Comparison of ENCODE assay signal across 22 mouse cellular contexts in the genomic region with DNA sequence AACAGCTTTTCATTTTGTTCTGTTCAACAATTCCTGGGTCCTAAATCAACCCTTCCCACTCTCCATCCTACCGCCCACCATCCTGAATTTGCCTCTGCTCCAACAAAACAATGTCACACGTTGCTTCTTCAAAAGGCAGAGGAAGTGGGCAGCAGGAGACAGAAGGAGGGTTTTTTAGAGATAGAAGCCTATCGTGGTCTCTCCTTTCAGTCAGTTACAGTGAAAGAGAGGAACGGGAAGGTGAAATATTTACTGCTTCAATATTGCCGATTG.
A peak's percentile ranks its signal among the peaks of the same experiment; 100 is the strongest.
DNase-seq lines count a peak whose midpoint lies in the region; ATAC-seq and TF ChIP-seq lines count a peak whose summit lies in the region.
"Had no signal": no experiment of that assay in that cellular context is flagged by ENCODE, and none has a peak within 500 bp of the region (broad histone marks: within the 10 kb centered on the region; RNA-seq: fewer than 3 reads in every experiment).

No protein-coding gene starts in this region.

- TF ChIP-seq POLR2A in embryonic fibroblast, embryonic 13.5 days (IDR thresholded peaks at IDR 0.05; ENCODE audit: low read depth, low read length): no peak
- no peak for TF ChIP-seq POLR2A in limb, embryonic 14.5 days (IDR thresholded peaks at IDR 0.05; ENCODE audit: borderline replicate concordance, extremely low read depth, insufficient read depth, insufficient read length)

- DNase-seq in embryonic facial prominence, embryonic 11.5 days (ENCODE audit: low spot score): peak; percentile 47
- DNase-seq in embryonic facial prominence, embryonic 10.5 days (ENCODE audit: low spot score): no peak
- DNase-seq in layer of hippocampus, postnatal 14 days (ENCODE audit: low spot score in 2 of 2): peak; percentile 16 to 44
- no peak for DNase-seq in layer of hippocampus, postnatal 25 days (ENCODE audit: extremely low spot score in 1 of 2, low spot score in 1 of 2)
- no peak for DNase-seq in limb, embryonic 14.5 days (ENCODE audit: low spot score)
- DNase-seq in urinary bladder, postnatal 25 days (ENCODE audit: low spot score): no peak
- DNase-seq in ovary, postnatal 36 days (ENCODE audit: low spot score): no peak
- DNase-seq: adrenal gland, postnatal 10 days; cerebellum, adult 9-10 months; heart, postnatal 36 days; kidney, adult 9 months; kidney, postnatal 36 days; liver, embryonic 13.5 days; lung, adult 2 months; lung, postnatal 14 days; right cerebral cortex, postnatal 25 days; thymus, postnatal 25 days had no signal

- no peak for ATAC-seq in embryonic facial prominence, embryonic 11.5 days (replicated peaks; ENCODE audit: insufficient number of reproducible peaks, low FRiP score, low TSS enrichment, low read depth)
- ATAC-seq in limb, embryonic 14.5 days (ENCODE audit: low FRiP score, low read depth): no peak; the same call in 1 of the 2 replicates
- ATAC-seq: forebrain, embryonic 16.5 days; intestine, embryonic 15.5 days had no signal

- H3K9me3 ChIP-seq in embryonic facial prominence, embryonic 11.5 days (replicated peaks; ENCODE audit: control insufficient read depth, low read length): no peaks in the 10 kb centered on the region
- no peaks in the 10 kb centered on the region for H3K9me3 ChIP-seq in embryonic facial prominence, embryonic 10.5 days
- no peaks in the 10 kb centered on the region for H3K9me3 ChIP-seq in limb, embryonic 14.5 days (ENCODE audit: control insufficient read depth, low read length)
- H3K9me3 ChIP-seq: heart, embryonic 15.5 days; hindbrain, embryonic 15.5 days; intestine, embryonic 15.5 days; liver, embryonic 13.5 days had no signal

- H3K9ac ChIP-seq in embryonic facial prominence, embryonic 11.5 days (replicated peaks; ENCODE audit: low read length): no peak overlapping the region
- H3K9ac ChIP-seq in limb, embryonic 14.5 days (ENCODE audit: low read depth, low read length, severe bottlenecking): no peak overlapping the region
- H3K9ac ChIP-seq: heart, embryonic 15.5 days; hindbrain, embryonic 15.5 days; intestine, embryonic 15.5 days; liver, embryonic 13.5 days had no signal

- H3K4me1 ChIP-seq in embryonic facial prominence, embryonic 11.5 days (ENCODE audit: control insufficient read depth, insufficient read depth, low read length): no peaks in the 10 kb centered on the region
- H3K4me1 ChIP-seq in embryonic facial prominence, embryonic 10.5 days: peaks cover 14% of the 10 kb centered on the region; the same call in 1 of the 2 replicates
- 0 out of 2 replicates have a peak, but pooled peaks cover 4% of the 10 kb centered on the region for H3K4me1 ChIP-seq in embryonic fibroblast, embryonic 13.5 days (ENCODE audit: control insufficient read depth, insufficient read depth, low read length)
- peaks cover 9% of the 10 kb centered on the region for H3K4me1 ChIP-seq in limb, embryonic 14.5 days (ENCODE audit: control insufficient read depth, insufficient read depth, low read length)
- H3K4me1 ChIP-seq: heart, embryonic 15.5 days; hindbrain, embryonic 15.5 days; intestine, embryonic 15.5 days; liver, embryonic 13.5 days had no signal

- no peak overlapping the region for H3K4me3 ChIP-seq in embryonic facial prominence, embryonic 11.5 days (ENCODE audit: low read depth, low read length)
- H3K4me3 ChIP-seq in embryonic facial prominence, embryonic 10.5 days: no peak overlapping the region
- H3K4me3 ChIP-seq in embryonic fibroblast, embryonic 13.5 days (ENCODE audit: insufficient read depth, low read length): peak overlapping the region; percentile 19; the same call in 1 of the 2 replicates
- no peak overlapping the region for H3K4me3 ChIP-seq in limb, embryonic 14.5 days (replicated peaks; ENCODE audit: low read length)
- H3K4me3 ChIP-seq: heart, embryonic 15.5 days; hindbrain, embryonic 15.5 days; intestine, embryonic 15.5 days; liver, embryonic 13.5 days had no signal

- peak overlapping the region; percentile 59 for H3K27ac ChIP-seq in embryonic facial prominence, embryonic 11.5 days (replicated peaks; ENCODE audit: low read depth, low read length)
- H3K27ac ChIP-seq in embryonic facial prominence, embryonic 10.5 days (replicated peaks): no peak overlapping the region
- peak overlapping the region; percentile 83 for H3K27ac ChIP-seq in embryonic fibroblast, embryonic 13.5 days (ENCODE audit: insufficient read depth, low read length)
- peak overlapping the region; percentile 40; the same call in 1 of the 2 replicates for H3K27ac ChIP-seq in limb, embryonic 14.5 days (replicated peaks; ENCODE audit: low read depth, low read length)
- H3K27ac ChIP-seq: heart, embryonic 15.5 days; hindbrain, embryonic 15.5 days; intestine, embryonic 15.5 days; liver, embryonic 13.5 days had no signal

- TF ChIP-seq CTCF in embryonic fibroblast, embryonic 13.5 days (IDR thresholded peaks at IDR 0.05; ENCODE audit: borderline replicate concordance, insufficient read depth, low read length): no peak

- H3K36me3 ChIP-seq in embryonic facial prominence, embryonic 11.5 days (replicated peaks; ENCODE audit: control insufficient read depth, insufficient read depth, low read depth, low read length): no peaks in the 10 kb centered on the region
- H3K36me3 ChIP-seq in embryonic facial prominence, embryonic 10.5 days (replicated peaks): no peaks in the 10 kb centered on the region
- no peaks in the 10 kb centered on the region for H3K36me3 ChIP-seq in limb, embryonic 14.5 days (ENCODE audit: control insufficient read depth, insufficient read depth, low read length)
- H3K36me3 ChIP-seq: heart, embryonic 15.5 days; hindbrain, embryonic 15.5 days; intestine, embryonic 15.5 days; liver, embryonic 13.5 days had no signal

- no peak overlapping the region for H3K4me2 ChIP-seq in embryonic facial prominence, embryonic 11.5 days (ENCODE audit: low read depth, low read length)
- H3K4me2 ChIP-seq in limb, embryonic 14.5 days (replicated peaks; ENCODE audit: low read depth, low read length, severe bottlenecking): peak overlapping the region; percentile 10
- H3K4me2 ChIP-seq: heart, embryonic 15.5 days; hindbrain, embryonic 15.5 days; intestine, embryonic 15.5 days; liver, embryonic 13.5 days had no signal

- no peaks in the 10 kb centered on the region for H3K27me3 ChIP-seq in embryonic facial prominence, embryonic 11.5 days (ENCODE audit: control insufficient read depth, insufficient read depth, low read length)
- H3K27me3 ChIP-seq in embryonic facial prominence, embryonic 10.5 days (replicated peaks; ENCODE audit: low read depth, poor library complexity, severe bottlenecking): no peaks in the 10 kb centered on the region
- no peaks in the 10 kb centered on the region for H3K27me3 ChIP-seq in limb, embryonic 14.5 days (ENCODE audit: control insufficient read depth, insufficient read depth, low read length)
- H3K27me3 ChIP-seq: heart, embryonic 15.5 days; hindbrain, embryonic 15.5 days; intestine, embryonic 15.5 days; liver, embryonic 13.5 days had no signal

- 47% methylated on average over 5 of the region's 5 CpGs for WGBS in embryonic facial prominence, embryonic 11.5 days
- WGBS in embryonic facial prominence, embryonic 10.5 days: 61% methylated on average over 5 of the region's 5 CpGs
- WGBS in limb, embryonic 14.5 days: 16% methylated on average over 5 of the region's 5 CpGs

Comparison
In these comparisons a context has a peak if more than half of its experiments do, and no peak if none do; other contexts are left out.
1. DNase-seq: peak in embryonic facial prominence, embryonic 11.5 days (single experiment) and layer of hippocampus, postnatal 14 days (2 of 2); none in embryonic facial prominence, embryonic 10.5 days (single experiment), layer of hippocampus, postnatal 25 days (0 of 2), limb, embryonic 14.5 days (single experiment), urinary bladder, postnatal 25 days (single experiment) and ovary, postnatal 36 days (single experiment).